Mouse (Mus musculus) right cerebral cortex, postnatal 25 days (tissue): ENCODE measurements around the gene Susd4.
A peak's percentile ranks its signal among the peaks of the same experiment; 100 is the strongest.

Source experiments
- DNase-seq: peaks from one replicate; pipeline ENCODE4 v3.0.0; 2022

Gene Susd4

GRCm38 (mm10) chr1:182787030-182787429, 23.4 kb downstream of the Susd4 start:
- DNase-seq = no peak

GRCm38 (mm10) chr1:182788896-182789295, 25.2 kb downstream of the Susd4 start:
- DNase-seq = no peak

GRCm38 (mm10) chr1:182792521-182793071, 28.9 kb downstream of the Susd4 start:
- DNase-seq = peak; percentile 68

- peak; percentile 62 for DNase-seq
Measured at GRCm38 (mm10) chr1:182794221-182794620, 30.6 kb downstream of the Susd4 start.

- peak; percentile 50 for DNase-seq
Measured at GRCm38 (mm10) chr1:182794628-182795027, 31.0 kb downstream of the Susd4 start.

GRCm38 (mm10) chr1:182797048-182797447, 33.4 kb downstream of the Susd4 start:
- peak; percentile 34 for DNase-seq

- no peak for DNase-seq
Measured at GRCm38 (mm10) chr1:182801590-182801989, 37.9 kb downstream of the Susd4 start.

GRCm38 (mm10) chr1:182802891-182803290, 39.2 kb downstream of the Susd4 start:
- DNase-seq = no peak

GRCm38 (mm10) chr1:182813991-182814390, 50.3 kb downstream of the Susd4 start:
- DNase-seq = no peak

GRCm38 (mm10) chr1:182814566-182814965, 50.9 kb downstream of the Susd4 start:
- no peak for DNase-seq

- no peak for DNase-seq
Measured at GRCm38 (mm10) chr1:182817106-182817505, 53.4 kb downstream of the Susd4 start.

- DNase-seq = no peak
Measured at GRCm38 (mm10) chr1:182817624-182818023, 54.0 kb downstream of the Susd4 start.

GRCm38 (mm10) chr1:182818931-182819330, 55.3 kb downstream of the Susd4 start:
- DNase-seq = no peak

- DNase-seq = no peak
Measured at GRCm38 (mm10) chr1:182822729-182823128, 59.1 kb downstream of the Susd4 start.

- no peak for DNase-seq
Measured at GRCm38 (mm10) chr1:182823723-182824421, 60.2 kb downstream of the Susd4 start.

GRCm38 (mm10) chr1:182826557-182826956, 62.9 kb downstream of the Susd4 start:
- no peak for DNase-seq

GRCm38 (mm10) chr1:182838061-182838460, 74.4 kb downstream of the Susd4 start:
- DNase-seq = no peak

- DNase-seq = no peak
Measured at GRCm38 (mm10) chr1:182839332-182839929, 75.8 kb downstream of the Susd4 start.

- DNase-seq = no peak
Measured at GRCm38 (mm10) chr1:182840011-182840410, 76.4 kb downstream of the Susd4 start.

- no peak for DNase-seq
Measured at GRCm38 (mm10) chr1:182840606-182841005, 76.9 kb downstream of the Susd4 start.

GRCm38 (mm10) chr1:182849556-182849955, 85.9 kb downstream of the Susd4 start:
- DNase-seq = no peak

GRCm38 (mm10) chr1:182850080-182850479, 86.4 kb downstream of the Susd4 start:
- no peak for DNase-seq

GRCm38 (mm10) chr1:182852158-182852557, 88.5 kb downstream of the Susd4 start:
- DNase-seq = no peak

- DNase-seq = no peak
Measured at GRCm38 (mm10) chr1:182856636-182857035, 93.0 kb downstream of the Susd4 start.
